23 mouse cellular contexts compared by ENCODE assay signal in the genomic region with DNA sequence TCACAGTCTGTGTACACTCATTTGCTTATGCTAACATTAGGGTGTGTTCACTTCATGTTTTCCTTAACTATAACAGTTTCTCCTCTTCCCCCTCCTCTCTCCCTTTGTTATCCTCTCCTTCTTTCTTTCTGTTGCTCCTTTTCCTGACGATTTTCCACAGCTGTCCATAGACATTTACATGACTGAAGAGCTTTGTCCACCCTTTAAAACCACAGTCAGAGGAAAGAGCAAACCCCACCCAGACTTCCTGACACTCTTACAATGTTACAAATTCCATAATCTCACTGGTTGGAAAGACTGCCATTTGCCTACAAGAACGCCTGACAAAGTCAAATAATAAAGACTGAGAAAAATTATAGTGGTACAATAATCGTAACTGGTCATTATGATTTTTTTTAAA.
"Had no signal": no experiment of that assay in that cellular context is flagged by ENCODE, and none has a peak within 500 bp of the region (broad histone marks: within the 10 kb centered on the region; RNA-seq: fewer than 3 reads in every experiment).

No protein-coding gene starts in this region.

- H3K4me2 ChIP-seq: heart, embryonic 12.5 days; hindbrain, embryonic 13.5 days; hindbrain, embryonic 15.5 days; intestine, embryonic 15.5 days; limb, embryonic 12.5 days had no signal

- H3K4me3 ChIP-seq: gastrocnemius, adult 2 months; heart, embryonic 10.5 days; heart, embryonic 12.5 days; hindbrain, embryonic 13.5 days; hindbrain, embryonic 15.5 days; intestine, embryonic 15.5 days; layer of hippocampus, adult 2 months; left cerebral cortex, adult 2 months; limb, embryonic 10.5 days; limb, embryonic 12.5 days had no signal

- H3K9ac ChIP-seq: heart, embryonic 12.5 days; hindbrain, embryonic 13.5 days; hindbrain, embryonic 15.5 days; intestine, embryonic 15.5 days; limb, embryonic 12.5 days had no signal

- DNase-seq: gastrocnemius, adult 2 months; gastrocnemius, postnatal 10 days; gastrocnemius, postnatal 25 days; heart, adult 18-20 months; heart, postnatal 10 days; heart, postnatal 4 days; kidney, adult 18-20 months; kidney, adult 8-10 months; kidney, postnatal 10 days; kidney, postnatal 25 days; kidney, postnatal 4 days; liver had no signal

- H3K27ac ChIP-seq: gastrocnemius, adult 2 months; heart, embryonic 10.5 days; hindbrain, embryonic 13.5 days; hindbrain, embryonic 15.5 days; intestine, embryonic 15.5 days; layer of hippocampus, adult 2 months; left cerebral cortex, adult 2 months; limb, embryonic 10.5 days; limb, embryonic 12.5 days had no signal

- H3K4me1 ChIP-seq: heart, embryonic 10.5 days; heart, embryonic 12.5 days; hindbrain, embryonic 13.5 days; hindbrain, embryonic 15.5 days; intestine, embryonic 15.5 days; limb, embryonic 10.5 days; limb, embryonic 12.5 days had no signal

- H3K9me3 ChIP-seq: heart, embryonic 10.5 days; heart, embryonic 12.5 days; hindbrain, embryonic 13.5 days; hindbrain, embryonic 15.5 days; intestine, embryonic 15.5 days; limb, embryonic 10.5 days; limb, embryonic 12.5 days had no signal

- ATAC-seq: inflammation-experienced regulatory T-cells, adult 6 months; intestine, embryonic 15.5 days; intestine, postnatal 0 days had no signal

- H3K27me3 ChIP-seq: heart, embryonic 12.5 days; hindbrain, embryonic 13.5 days; hindbrain, embryonic 15.5 days; intestine, embryonic 15.5 days; limb, embryonic 12.5 days had no signal

- H3K36me3 ChIP-seq: heart, embryonic 10.5 days; heart, embryonic 12.5 days; hindbrain, embryonic 13.5 days; hindbrain, embryonic 15.5 days; intestine, embryonic 15.5 days; limb, embryonic 10.5 days; limb, embryonic 12.5 days had no signal
